Comparison of ENCODE assay signal across 8 mouse cellular contexts in genomic region chr9:57070800-57071545, GRCm38 (mm10). TPM values are rescaled to one million over a fixed set of nuclear protein-coding genes. Genes with fewer than 3 reads are reported as not detected.
DNase-seq lines count a peak whose midpoint lies in the region; ATAC-seq and TF ChIP-seq lines count a peak whose summit lies in the region.

No protein-coding gene starts in this region.

- no peaks in the 10 kb centered on the region for H3K9me3 ChIP-seq in intestine, embryonic 14.5 days (ENCODE audit: control insufficient read depth, low read length)
- no peaks in the 10 kb centered on the region for H3K9me3 ChIP-seq in neural tube, embryonic 12.5 days

- no peaks in the 10 kb centered on the region for H3K27me3 ChIP-seq in liver, adult 2 months (ENCODE audit: control insufficient read depth, insufficient read depth, low read length)
- no peaks in the 10 kb centered on the region for H3K27me3 ChIP-seq in intestine, embryonic 14.5 days (replicated peaks; ENCODE audit: control insufficient read depth, insufficient read depth, low read length)
- H3K27me3 ChIP-seq in neural tube, embryonic 12.5 days (replicated peaks), result no peaks in the 10 kb centered on the region

- peak overlapping the region; percentile 82 for H3K4me3 ChIP-seq in liver, adult 2 months (ENCODE audit: insufficient read depth, low read depth, low read length)
- H3K4me3 ChIP-seq in cortical plate, adult 2 months (ENCODE audit: insufficient read depth, low read length), result peak overlapping the region; percentile 78
- H3K4me3 ChIP-seq in intestine, embryonic 14.5 days (ENCODE audit: low read depth, low read length), result peak overlapping the region; percentile 86
- H3K4me3 ChIP-seq in neural tube, embryonic 12.5 days, result peak overlapping the region; percentile 79

- no peak for ATAC-seq in intestine, embryonic 14.5 days (replicated peaks; ENCODE audit: low FRiP score, low TSS enrichment, low read depth)
- ATAC-seq in neural tube, embryonic 12.5 days (ENCODE audit: low FRiP score, low read depth), result no peak

- TF ChIP-seq CTCF in liver, adult 2 months (IDR thresholded peaks at IDR 0.05; ENCODE audit: low read depth, low read length), result no peak
- TF ChIP-seq CTCF in cortical plate, adult 2 months (IDR thresholded peaks at IDR 0.05; ENCODE audit: extremely low read depth, insufficient read depth, low read length), result no peak

- TF ChIP-seq POLR2A in liver, adult 2 months (IDR thresholded peaks at IDR 0.05; ENCODE audit: extremely low read depth, insufficient read depth, low read length), result no peak
- TF ChIP-seq POLR2A in cortical plate, adult 2 months (IDR thresholded peaks at IDR 0.05; ENCODE audit: extremely low read depth, insufficient read depth, low read length), result no peak

- peak; percentile 57 for DNase-seq in liver, adult 2 months (ENCODE audit: extremely low read depth, low read depth, low spot score)
- DNase-seq in liver, result no peak
- DNase-seq in intestine, embryonic 14.5 days (ENCODE audit: low spot score), result no peak
- DNase-seq in cerebellum, postnatal 36 days, result no peak
- DNase-seq in urinary bladder, postnatal 14 days (ENCODE audit: low spot score), result no peak
- DNase-seq in adipocyte (ENCODE audit: low spot score), result no peak

- H3K36me3 ChIP-seq in liver, adult 2 months (ENCODE audit: control insufficient read depth, insufficient read depth, low read length), result no peaks in the 10 kb centered on the region
- H3K36me3 ChIP-seq in intestine, embryonic 14.5 days (ENCODE audit: control insufficient read depth, insufficient read depth, low read length), result no peaks in the 10 kb centered on the region
- no peaks in the 10 kb centered on the region for H3K36me3 ChIP-seq in neural tube, embryonic 12.5 days

- peak overlapping the region; percentile 77 for H3K9ac ChIP-seq in liver, adult 2 months (ENCODE audit: low read depth, low read length)
- peak overlapping the region; percentile 78 for H3K9ac ChIP-seq in intestine, embryonic 14.5 days (ENCODE audit: low read length)
- H3K9ac ChIP-seq in neural tube, embryonic 12.5 days, result peak overlapping the region; percentile 48

- peak overlapping the region; percentile 91 for H3K27ac ChIP-seq in liver, adult 2 months (replicated peaks; ENCODE audit: insufficient read depth, low read depth, low read length)
- no peak overlapping the region for H3K27ac ChIP-seq in cortical plate, adult 2 months (ENCODE audit: insufficient read depth, low read length)
- peak overlapping the region; percentile 49; the same call in 1 of the 2 replicates for H3K27ac ChIP-seq in intestine, embryonic 14.5 days (ENCODE audit: low read depth)
- H3K27ac ChIP-seq in neural tube, embryonic 12.5 days, result no peak overlapping the region

- H3K4me2 ChIP-seq in intestine, embryonic 14.5 days (ENCODE audit: low read length), result peak overlapping the region; percentile 74
- peak overlapping the region; percentile 94 for H3K4me2 ChIP-seq in neural tube, embryonic 12.5 days (replicated peaks)

- 1% methylated on average over 5 of the region's 5 CpGs for WGBS in liver, adult 2 months
- WGBS in intestine, embryonic 14.5 days, result 16% methylated on average over 5 of the region's 5 CpGs
- 29% methylated on average over 5 of the region's 5 CpGs for WGBS in neural tube, embryonic 12.5 days

- H3K79me2 ChIP-seq in liver, adult 2 months (ENCODE audit: control insufficient read depth, insufficient read depth, low read length), result peaks cover 18% of the 10 kb centered on the region; the same call in 1 of the 2 replicates

- H3K4me1 ChIP-seq in liver, adult 2 months (ENCODE audit: control insufficient read depth, insufficient read depth, low read length), result peaks cover 33% of the 10 kb centered on the region
- H3K4me1 ChIP-seq in cortical plate, adult 2 months (ENCODE audit: control insufficient read depth, insufficient read depth, low read length), result peaks cover 4% of the 10 kb centered on the region; the same call in 1 of the 2 replicates
- peaks cover 9% of the 10 kb centered on the region; the same call in 1 of the 2 replicates for H3K4me1 ChIP-seq in intestine, embryonic 14.5 days (replicated peaks; ENCODE audit: control insufficient read depth, insufficient read depth, low read length)
- H3K4me1 ChIP-seq in neural tube, embryonic 12.5 days, result peaks cover 18% of the 10 kb centered on the region

RNA-seq across cellular contexts. Expression of gene Sin3a, which starts 0.9 kb away (rescaled TPM):
- total RNA-seq in liver, adult 2 months (2014; rRNA removed), result 15.1 and 17.9 TPM in 2 replicates
- polyA plus RNA-seq in liver, adult 2 months (2012; rRNA removed), result 34.6 and 35.9 TPM in 2 replicates
- 25.1 and 27.8 TPM in 2 replicates for polyA plus RNA-seq in cortical plate, adult 2 months (2012; rRNA removed)
- 42.1 and 45.5 TPM in 2 replicates for polyA plus RNA-seq in intestine, embryonic 14.5 days (2014; fragmentation: Nextera tagmentation; extraction: Ambion mirVana)
- 33.0 and 33.7 TPM in 2 replicates for polyA plus RNA-seq in neural tube, embryonic 12.5 days (2016; fragmentation: Nextera tagmentation; extraction: Ambion mirVana)

RNA-seq across cellular contexts. Expression of gene Man2c1, which starts 59.5 kb away (rescaled TPM):
- 25.8 and 28.1 TPM in 2 replicates for total RNA-seq in liver, adult 2 months (2014; rRNA removed)
- polyA plus RNA-seq in liver, adult 2 months (2012; rRNA removed), result 67.1 and 122 TPM in 2 replicates
- 234 and 251 TPM in 2 replicates for polyA plus RNA-seq in cortical plate, adult 2 months (2012; rRNA removed)
- polyA plus RNA-seq in intestine, embryonic 14.5 days (2014; fragmentation: Nextera tagmentation; extraction: Ambion mirVana), result 35.4 and 41.8 TPM in 2 replicates
- polyA plus RNA-seq in neural tube, embryonic 12.5 days (2016; fragmentation: Nextera tagmentation; extraction: Ambion mirVana), result 64.4 and 64.6 TPM in 2 replicates

Comparison
In these comparisons a context has a peak if more than half of its experiments do, and no peak if none do; other contexts are left out.
1. H3K27ac ChIP-seq: peak in liver, adult 2 months (single experiment) and intestine, embryonic 14.5 days (single experiment); none in cortical plate, adult 2 months (single experiment) and neural tube, embryonic 12.5 days (single experiment).
2. Peak in every context shown above with its lines, with median percentiles within 50 percentile points of each other: H3K4me3 ChIP-seq and H3K9ac ChIP-seq.